Mouse (Mus musculus) 3T3-L1 (cell line): ENCODE data around the gene Fam78a.

Source experiments
- DNase-seq: peaks from one replicate; pipeline ENCODE4 v3.0.0-alpha.2; 2015; ENCODE audit warnings: low read depth, low spot score

Fam78a gene

GRCm38 (mm10) chr2:32068811-32069607 is 15.6 kb downstream of the Fam78a start:
- DNase-seq: no peak

DNA sequence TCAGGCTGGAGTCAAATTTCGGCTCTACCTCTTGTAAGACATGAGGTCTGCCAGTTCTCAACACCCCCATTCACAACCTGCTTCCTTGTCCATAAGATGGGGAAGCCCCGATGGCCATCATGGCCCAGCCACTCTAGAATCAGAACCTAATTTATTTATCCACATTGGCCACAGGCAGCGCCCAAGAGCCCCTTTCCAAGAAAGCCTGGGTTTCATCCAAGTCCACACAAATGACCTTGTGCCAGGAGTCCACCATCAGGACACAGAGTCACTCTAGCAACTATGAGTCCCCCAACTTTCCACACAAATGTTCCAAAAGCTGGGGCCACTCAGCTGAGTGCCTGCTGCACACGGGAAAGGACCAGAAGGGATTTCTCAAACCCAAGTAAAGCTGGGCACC is 18.7 kb downstream of the Fam78a start:
- DNase-seq: peak; percentile 29

- no peak for DNase-seq
These were observed 19.3 kb downstream of the Fam78a start for GRCm38 (mm10) chr2:32065371-32065791.

- DNase-seq: no peak
These were observed 19.7 kb downstream of the Fam78a start for GRCm38 (mm10) chr2:32064913-32065312.

- no peak for DNase-seq
These were observed 21.1 kb downstream of the Fam78a start for GRCm38 (mm10) chr2:32063451-32064151.

DNA sequence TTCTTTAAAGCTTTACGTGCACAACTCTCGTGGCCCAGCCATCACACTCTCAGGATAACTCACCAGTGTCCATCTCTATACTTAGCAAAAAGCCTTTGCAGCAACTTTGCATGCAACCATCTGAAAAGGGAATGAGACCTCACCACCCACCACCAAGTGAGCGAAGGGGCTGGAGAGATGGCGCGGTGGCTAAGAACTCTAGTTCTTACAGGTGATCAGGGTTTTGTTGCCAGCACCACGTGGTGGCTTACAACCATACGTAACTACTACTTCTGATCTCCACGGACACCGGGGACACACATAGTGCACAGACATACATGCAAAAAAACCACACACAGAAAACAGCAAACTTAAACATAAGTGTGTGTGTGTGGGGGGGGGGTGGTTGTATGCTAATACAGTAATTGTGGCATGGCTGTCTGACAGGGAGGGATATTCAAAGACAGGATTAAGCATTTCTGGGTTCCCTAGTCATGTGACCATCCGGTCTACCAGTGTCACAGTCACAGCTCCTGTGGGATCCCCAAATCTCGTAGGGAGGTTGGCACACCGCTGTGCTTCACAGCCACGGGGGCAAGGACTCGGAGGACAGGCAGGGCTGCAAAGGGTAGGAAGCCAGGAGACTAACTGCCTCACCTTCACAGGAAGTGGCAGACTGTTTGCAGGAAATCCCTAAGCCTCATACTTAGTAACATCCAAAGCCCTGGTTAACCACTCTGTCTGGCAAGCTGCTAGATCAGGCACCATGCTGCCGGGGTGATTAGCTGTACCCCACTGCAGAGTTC is 21.8 kb downstream of the Fam78a start:
- no peak for DNase-seq

DNA sequence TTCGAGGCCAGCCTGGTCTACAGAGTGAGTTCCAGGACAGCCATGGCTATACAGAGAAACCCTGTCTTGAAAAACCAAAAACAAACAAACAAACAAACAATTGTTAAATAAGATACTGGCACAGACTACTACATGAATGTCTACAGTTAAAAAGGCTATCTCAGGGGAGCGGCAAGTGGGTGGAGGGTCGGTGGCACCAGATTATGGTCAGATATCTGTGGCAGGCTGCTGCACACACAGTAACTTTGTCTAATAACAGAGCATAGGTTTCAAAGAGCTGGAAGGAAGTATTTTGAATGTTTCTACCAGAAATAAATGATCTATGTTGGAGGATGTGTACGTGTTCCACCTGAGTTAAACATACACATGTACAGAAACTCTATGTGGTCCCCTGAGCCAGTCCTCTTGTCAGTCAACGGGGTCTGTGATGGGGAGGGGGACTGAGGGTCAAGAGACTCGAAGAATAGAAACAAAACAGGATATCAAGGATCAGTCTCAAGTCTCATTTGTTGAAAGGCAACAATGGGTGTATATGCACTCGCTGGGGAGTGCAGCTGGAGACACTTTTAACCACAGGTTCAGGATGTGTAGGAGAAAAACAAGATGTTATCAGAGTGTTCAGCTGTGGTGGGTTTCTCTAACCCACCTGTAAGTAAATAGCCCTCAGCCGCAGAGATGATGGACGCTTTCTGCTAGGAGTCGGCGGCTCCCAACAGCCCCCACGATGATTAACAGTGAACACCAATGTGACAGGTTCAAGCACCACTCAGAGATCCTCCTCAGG is 22.7 kb downstream of the Fam78a start:
- DNase-seq: no peak

- no peak for DNase-seq
These were observed 23.5 kb downstream of the Fam78a start for GRCm38 (mm10) chr2:32061189-32061588.

GRCm38 (mm10) chr2:32060228-32060805 is 24.3 kb downstream of the Fam78a start:
- no peak for DNase-seq

- no peak for DNase-seq
These were observed 25.0 kb downstream of the Fam78a start for GRCm38 (mm10) chr2:32059613-32060012.

- no peak for DNase-seq
These were observed 25.9 kb downstream of the Fam78a start for GRCm38 (mm10) chr2:32058716-32059115.

DNA sequence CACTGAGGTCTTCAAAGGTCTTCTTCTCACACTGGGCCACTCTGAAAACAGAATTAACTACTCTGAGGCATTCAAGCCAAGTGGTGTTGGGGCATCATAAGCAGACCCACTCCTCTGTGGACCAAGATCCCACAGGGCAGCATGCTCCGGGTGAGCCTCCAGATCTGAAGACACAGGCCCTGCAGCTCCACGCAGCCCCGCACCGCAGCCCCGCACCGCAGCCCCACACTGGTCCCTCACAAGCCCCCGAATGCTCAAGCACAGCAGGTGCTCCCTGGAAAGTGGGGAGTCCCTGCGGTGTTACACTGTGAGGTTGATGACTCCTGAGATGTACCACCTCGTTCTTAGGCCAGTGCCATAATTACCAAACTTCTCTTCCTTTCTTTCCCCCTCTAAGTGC is 26.4 kb downstream of the Fam78a start:
- DNase-seq: no peak

DNA sequence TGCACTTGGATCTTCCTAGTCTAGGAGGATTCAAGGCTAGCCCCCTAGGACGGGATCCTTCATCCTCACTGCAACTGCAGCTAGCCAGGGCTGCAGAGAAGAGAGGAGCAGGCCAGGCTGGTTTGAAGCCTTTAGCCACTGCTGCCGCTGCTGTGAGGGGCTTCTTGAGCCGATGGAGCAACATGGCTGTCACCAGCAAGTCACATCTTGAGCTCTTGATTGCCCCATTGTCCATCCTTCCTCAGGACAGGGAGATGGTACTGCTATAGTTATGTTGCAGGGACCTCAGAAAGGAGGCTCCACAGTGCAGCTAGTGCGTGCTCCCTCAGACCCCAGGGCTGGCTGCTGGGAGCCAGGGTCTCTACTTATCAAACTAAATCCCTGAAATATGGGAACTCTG is 26.9 kb downstream of the Fam78a start:
- no peak for DNase-seq

DNA sequence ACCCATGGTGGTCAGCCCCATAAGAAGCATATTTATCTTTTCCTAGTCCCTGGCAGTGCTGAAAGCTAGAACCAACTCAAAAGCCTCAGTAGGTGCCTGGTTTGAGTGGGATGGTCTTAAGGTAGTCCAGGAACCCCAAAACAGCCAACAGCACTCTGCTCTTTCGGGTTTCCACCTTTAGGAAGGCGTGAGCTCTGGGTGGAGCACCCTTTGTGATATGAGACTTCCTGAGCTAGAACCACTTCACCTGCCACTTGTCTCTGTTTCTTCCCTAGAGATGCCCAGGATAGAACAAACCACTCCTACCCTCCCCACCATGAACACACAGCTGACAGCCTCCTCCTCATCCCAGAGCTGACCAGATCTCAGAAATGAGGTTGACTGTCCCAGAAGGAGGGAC is 27.3 kb downstream of the Fam78a start:
- no peak for DNase-seq

GRCm38 (mm10) chr2:32056524-32056923 is 28.1 kb downstream of the Fam78a start:
- DNase-seq: no peak

- DNase-seq: no peak
These were observed 29.2 kb downstream of the Fam78a start for GRCm38 (mm10) chr2:32055357-32055965.

- DNase-seq: no peak
These were observed 32.2 kb downstream of the Fam78a start for GRCm38 (mm10) chr2:32052418-32052817.

DNA sequence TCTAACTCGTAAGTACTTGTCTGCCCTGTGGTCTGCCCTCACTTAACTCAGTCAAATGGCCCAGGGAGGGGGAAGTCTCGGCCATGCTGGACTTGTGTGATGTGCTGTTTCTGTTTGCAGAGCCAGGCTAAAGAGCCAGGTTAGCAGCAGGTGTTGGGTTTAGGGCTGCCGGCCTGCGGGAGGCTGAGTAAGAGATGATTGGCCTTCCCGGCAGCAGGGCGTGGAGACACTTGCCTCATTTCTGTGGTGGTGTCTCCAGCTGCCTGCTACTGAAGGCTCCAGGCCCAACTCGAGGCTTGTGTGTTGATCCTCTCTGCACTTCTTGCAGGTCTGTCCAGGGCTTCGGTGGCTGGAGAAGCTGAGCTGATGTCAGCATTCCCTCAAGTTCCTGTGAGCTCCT is 32.9 kb downstream of the Fam78a start:
- no peak for DNase-seq

DNA sequence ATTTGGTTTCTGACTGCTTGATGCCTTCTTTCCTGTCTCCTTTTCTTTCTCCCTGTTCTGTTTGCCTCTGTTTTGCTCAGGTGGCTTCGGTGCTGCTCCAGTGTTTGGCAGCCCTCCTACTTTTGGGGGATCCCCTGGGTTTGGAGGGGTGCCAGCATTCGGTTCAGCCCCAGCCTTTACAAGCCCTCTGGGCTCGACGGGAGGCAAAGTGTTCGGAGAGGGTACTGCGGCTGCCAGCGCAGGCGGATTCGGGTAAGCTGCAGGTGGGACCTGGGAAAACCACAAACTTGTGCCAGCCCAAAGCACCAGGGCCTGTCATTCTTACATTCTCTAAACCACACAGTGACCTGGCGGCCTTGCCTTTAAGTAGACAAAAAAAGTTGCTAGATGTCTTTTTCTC is 37.3 kb downstream of the Fam78a start:
- no peak for DNase-seq

- no peak for DNase-seq
These were observed 38.6 kb downstream of the Fam78a start for GRCm38 (mm10) chr2:32046009-32046408.

GRCm38 (mm10) chr2:32045375-32045774 is 39.3 kb downstream of the Fam78a start:
- no peak for DNase-seq
